Mouse (Mus musculus): ENCODE measurements at regions not wholly inside any gene's neighbourhood (a gene's known extent, or its start where the extent isn't known, plus 50 kb on each side); places are given as distances from the start of the nearest gene placed in this dataset.

- no peak for DNase-seq (ENCODE audit: low read depth, low spot score)
These were observed 223.0 kb upstream of the Pard3b start for GRCm38 (mm10) chr1:61415426-61416195.

GRCm38 (mm10) chr1:61418396-61418795 lies 220.2 kb upstream of the Pard3b start:
- no peak for DNase-seq (ENCODE audit: low read depth, low spot score)

GRCm38 (mm10) chr1:61419839-61420238 lies 218.8 kb upstream of the Pard3b start:
- DNase-seq (ENCODE audit: low read depth, low spot score) = no peak

GRCm38 (mm10) chr1:61423253-61423652 lies 215.4 kb upstream of the Pard3b start:
- no peak for DNase-seq (ENCODE audit: low read depth, low spot score)

GRCm38 (mm10) chr1:61428706-61429501 lies 209.7 kb upstream of the Pard3b start:
- no peak for DNase-seq (ENCODE audit: low read depth, low spot score)

GRCm38 (mm10) chr1:61437603-61438002 lies 201.0 kb upstream of the Pard3b start:
- no peak for DNase-seq (ENCODE audit: low read depth, low spot score)

- DNase-seq (ENCODE audit: low read depth, low spot score) = no peak
These were observed 177.2 kb upstream of the Pard3b start for GRCm38 (mm10) chr1:61461435-61461834.

GRCm38 (mm10) chr1:61470617-61471214 lies 167.9 kb upstream of the Pard3b start:
- DNase-seq (ENCODE audit: low read depth, low spot score) = no peak

GRCm38 (mm10) chr1:61471779-61472578 lies 166.6 kb upstream of the Pard3b start:
- DNase-seq (ENCODE audit: low read depth, low spot score) = peak; percentile 22

- DNase-seq (ENCODE audit: low read depth, low spot score) = peak; percentile 28
These were observed 165.9 kb upstream of the Pard3b start for GRCm38 (mm10) chr1:61472579-61473242.

GRCm38 (mm10) chr1:61485459-61485858 lies 153.2 kb upstream of the Pard3b start:
- no peak for DNase-seq (ENCODE audit: low read depth, low spot score)

- DNase-seq (ENCODE audit: low read depth, low spot score) = no peak
These were observed 113.7 kb upstream of the Pard3b start for GRCm38 (mm10) chr1:61524886-61525285.

GRCm38 (mm10) chr1:61525881-61526280 lies 112.7 kb upstream of the Pard3b start:
- no peak for DNase-seq (ENCODE audit: low read depth, low spot score)

GRCm38 (mm10) chr1:61528757-61529156 lies 109.9 kb upstream of the Pard3b start:
- no peak for DNase-seq (ENCODE audit: low read depth, low spot score)

GRCm38 (mm10) chr1:61530166-61530565 lies 108.5 kb upstream of the Pard3b start:
- no peak for DNase-seq (ENCODE audit: low read depth, low spot score)

- DNase-seq (ENCODE audit: low read depth, low spot score) = no peak
These were observed 107.1 kb upstream of the Pard3b start for GRCm38 (mm10) chr1:61531487-61531886.

- DNase-seq (ENCODE audit: low read depth, low spot score) = no peak
These were observed 98.5 kb upstream of the Pard3b start for GRCm38 (mm10) chr1:61540081-61540480.

- no peak for DNase-seq (ENCODE audit: low read depth, low spot score)
These were observed 97.5 kb upstream of the Pard3b start for GRCm38 (mm10) chr1:61541166-61541565.

- DNase-seq (ENCODE audit: low read depth, low spot score) = no peak
These were observed 85.8 kb upstream of the Pard3b start for GRCm38 (mm10) chr1:61552577-61553517.

- DNase-seq (ENCODE audit: low read depth, low spot score) = no peak
These were observed 79.1 kb upstream of the Pard3b start for GRCm38 (mm10) chr1:61559514-61559913.
